Mouse (Mus musculus) adipocyte (in vitro differentiated cells): Measurements from ENCODE around the gene Zfp90.
A peak's percentile ranks its signal among the peaks of the same experiment; 100 is the strongest.
"Not testable (repeated sequence)": the region's sequence is repeated elsewhere in the genome, so short reads cannot be mapped to it uniquely, and the experiment has no call there.

Experiments
- DNase-seq: peaks from one replicate; pipeline ENCODE4 v3.0.0-alpha.2; 2016; ENCODE audit warnings: low spot score

Zfp90 gene

GRCm38 (mm10) chr8:106415182-106415971, at the start of gene Zfp90:
TSS of gene Zfp90 (plus strand) at chr8:106415327.
- peak; percentile 88 for DNase-seq

- no peak for DNase-seq
These were observed 46.6 kb upstream of the Zfp90 start for GRCm38 (mm10) chr8:106368501-106368900.

- DNase-seq, result no peak
These were observed 46.1 kb upstream of the Zfp90 start for GRCm38 (mm10) chr8:106369069-106369468.

GRCm38 (mm10) chr8:106375957-106376356, 39.2 kb upstream of the Zfp90 start:
- no peak for DNase-seq

GRCm38 (mm10) chr8:106376862-106377261, 38.3 kb upstream of the Zfp90 start:
- no peak for DNase-seq

GRCm38 (mm10) chr8:106378501-106379048, 36.6 kb upstream of the Zfp90 start:
- DNase-seq, result no peak

- DNase-seq, result no peak
These were observed 35.8 kb upstream of the Zfp90 start for GRCm38 (mm10) chr8:106379357-106379756.

GRCm38 (mm10) chr8:106381026-106381425, 34.1 kb upstream of the Zfp90 start:
- no peak for DNase-seq

GRCm38 (mm10) chr8:106387801-106388415, 27.2 kb upstream of the Zfp90 start:
- no peak for DNase-seq

GRCm38 (mm10) chr8:106394493-106394892, 20.6 kb upstream of the Zfp90 start:
- no peak for DNase-seq

- peak; percentile 72 for DNase-seq
These were observed 15.4 kb upstream of the Zfp90 start for GRCm38 (mm10) chr8:106399694-106400093.

GRCm38 (mm10) chr8:106400181-106400580, 14.9 kb upstream of the Zfp90 start:
- no peak for DNase-seq

- DNase-seq, result peak; percentile 45
These were observed 11.7 kb upstream of the Zfp90 start for GRCm38 (mm10) chr8:106403246-106403933.

GRCm38 (mm10) chr8:106404825-106405224, 10.3 kb upstream of the Zfp90 start:
- no peak for DNase-seq

- no peak for DNase-seq
These were observed 9.3 kb upstream of the Zfp90 start for GRCm38 (mm10) chr8:106405810-106406209.

- no peak for DNase-seq
These were observed 5.1 kb upstream of the Zfp90 start for GRCm38 (mm10) chr8:106410055-106410454.

- DNase-seq, result no peak
These were observed 4.6 kb upstream of the Zfp90 start for GRCm38 (mm10) chr8:106410564-106410963.

GRCm38 (mm10) chr8:106411783-106412451, 3.2 kb upstream of the Zfp90 start:
- peak; percentile 59 for DNase-seq

- no peak for DNase-seq
These were observed 2.6 kb downstream of the Zfp90 start for GRCm38 (mm10) chr8:106417692-106418091.

- DNase-seq, result no peak
These were observed 16.0 kb downstream of the Zfp90 start for GRCm38 (mm10) chr8:106431088-106431487.

GRCm38 (mm10) chr8:106431952-106432351, 16.8 kb downstream of the Zfp90 start:
- not testable (repeated sequence) for DNase-seq

- peak; percentile 83 for DNase-seq
These were observed 17.9 kb downstream of the Zfp90 start for GRCm38 (mm10) chr8:106432954-106433570.
